Mouse (Mus musculus) midbrain, embryonic 11.5 days (tissue): ENCODE data around the gene Setd1a. TPM values are rescaled to one million over a fixed set of nuclear protein-coding genes. Genes with fewer than 3 reads are reported as not detected.
A peak's percentile ranks its signal among the peaks of the same experiment; 100 is the strongest.
"Not testable (repeated sequence)": the region's sequence is repeated elsewhere in the genome, so short reads cannot be mapped to it uniquely, and the experiment has no call there.

Source experiments
- ATAC-seq: fragments of 200-750 bp; cut with Nextera tagmentation; 2 replicates; pipeline ENCODE4 v1.8.0; 2017; ENCODE audit warnings: moderate TSS enrichment, moderate library complexity; ENCODE audit not compliant: low FRiP score
- DNase-seq: peaks from one replicate; pipeline ENCODE4 v3.0.0; 2015; ENCODE audit warnings: low spot score; ENCODE audit errors: missing footprints
- H3K27ac ChIP-seq: fragments of 300-500 bp; sonication (generic); 2 replicates; pipeline ENCODE4 v1.5.1; 2014; ENCODE audit warnings: low read depth, low read length
- H3K27me3 ChIP-seq: fragments of 300-500 bp; sonication (generic); 2 replicates; pipeline ENCODE4 v1.6.1; 2014; ENCODE audit warnings: mild to moderate bottlenecking, low read length, moderate library complexity, mixed read lengths; ENCODE audit not compliant: control insufficient read depth, insufficient read depth
- H3K36me3 ChIP-seq: fragments of 300-500 bp; sonication (generic); 2 replicates; pipeline ENCODE4 v1.6.1; 2014; ENCODE audit warnings: mild to moderate bottlenecking, low read length, moderate library complexity, mixed read lengths; ENCODE audit not compliant: control insufficient read depth, insufficient read depth
- H3K4me1 ChIP-seq: fragments of 300-500 bp; sonication (generic); 2 replicates; pipeline ENCODE4 v1.6.1; 2014; ENCODE audit warnings: low read length; ENCODE audit not compliant: control insufficient read depth, insufficient read depth
- H3K4me2 ChIP-seq: fragments of 300-500 bp; sonication (generic); 2 replicates; pipeline ENCODE4 v1.6.1; 2014; ENCODE audit warnings: mild to moderate bottlenecking, moderate library complexity
- H3K4me3 ChIP-seq: fragments of 300-500 bp; sonication (generic); 2 replicates; pipeline ENCODE4 v1.5.1; 2014; ENCODE audit warnings: low read depth, low read length
- H3K9ac ChIP-seq: fragments of 300-500 bp; sonication (generic); 2 replicates; pipeline ENCODE4 v1.6.1; 2014; ENCODE audit warnings: low read length
- H3K9me3 ChIP-seq: fragments of 300-500 bp; sonication (generic); 2 replicates; pipeline ENCODE4 v1.6.1; 2016; ENCODE audit warnings: low read length; ENCODE audit not compliant: control insufficient read depth
- WGBS: fragments of 180-500 bp; shearing (Covaris S2); extraction: QIAGEN DNeasy Blood & Tissue Kit; methylation state at CpG from one replicate; pipeline ENCODE4 v1.1.7; 2014; 5-methylcytosine and 5-hydroxymethylcytosine counted together
- polyA plus RNA-seq: library from polyadenylated mRNA; unstranded; fragments of >200 nt; fragmentation: Nextera tagmentation; extraction: Ambion mirVana; gene quantifications from 2 replicates; pipeline ENCODE4 v1.2.1, GENCODE M21; 2014

The Setd1a gene
- polyA plus RNA-seq, 1 experiment from 2014 or later, result 22.1 TPM

GRCm38 (mm10) chr7:127770039-127770905, 6.2 kb upstream of the Setd1a start:
- H3K4me2 ChIP-seq, result peak overlapping the region; percentile 80
- peaks cover 23% of the 10 kb centered on the region for H3K4me1 ChIP-seq
- peak; percentile 91 for DNase-seq
- peak overlapping the region; percentile 30; the same call in 1 of the 2 replicates for H3K27ac ChIP-seq
- no peaks in the 10 kb centered on the region for H3K9me3 ChIP-seq
- H3K4me3 ChIP-seq, result peak overlapping the region; percentile 42
- peak overlapping the region; percentile 82 for H3K9ac ChIP-seq
- H3K36me3 ChIP-seq, result peaks cover 10% of the 10 kb centered on the region
- ATAC-seq, result peak; percentile 20
- 9% methylated on average over 27 of the region's 27 CpGs for WGBS
- no peaks in the 10 kb centered on the region; the same call in 1 of the 2 replicates for H3K27me3 ChIP-seq

- Histone ChIP-seq H3K9me3 (no peaks in the 10 kb centered on the region), H3K27ac (no peak overlapping the region), H3K27me3 (no peaks in the 10 kb centered on the region; the same call in 1 of the 2 replicates), H3K4me2 (no peak overlapping the region), H3K9ac (no peak overlapping the region), H3K36me3 (peaks cover 10% of the 10 kb centered on the region), H3K4me3 (no peak overlapping the region), H3K4me1 (peaks cover 25% of the 10 kb centered on the region)
- WGBS, result 80% methylated on average over 5 of the region's 5 CpGs
- ATAC-seq, result no peak
- no peak for DNase-seq
Measured at GRCm38 (mm10) chr7:127771262-127771661, 5.2 kb upstream of the Setd1a start.

- Histone ChIP-seq H3K36me3 (peaks cover 8% of the 10 kb centered on the region), H3K27me3 (no peaks in the 10 kb centered on the region; the same call in 1 of the 2 replicates), H3K27ac (no peak overlapping the region), H3K4me3 (no peak overlapping the region), H3K4me1 (peaks cover 25% of the 10 kb centered on the region), H3K4me2 (no peak overlapping the region), H3K9ac (no peak overlapping the region), H3K9me3 (no peaks in the 10 kb centered on the region)
- DNase-seq, result no peak
- ATAC-seq, result no peak
- WGBS, result 91% methylated on average over 3 of the region's 3 CpGs
Measured at GRCm38 (mm10) chr7:127772080-127772479, 4.4 kb upstream of the Setd1a start.

GRCm38 (mm10) chr7:127772557-127772956, 3.9 kb upstream of the Setd1a start:
- H3K4me1 ChIP-seq, result peaks cover 25% of the 10 kb centered on the region
- no peaks in the 10 kb centered on the region; the same call in 1 of the 2 replicates for H3K27me3 ChIP-seq
- no peak overlapping the region for H3K4me2 ChIP-seq
- H3K9ac ChIP-seq, result no peak overlapping the region
- DNase-seq (no peak), ATAC-seq (no peak)
- no peak overlapping the region for H3K27ac ChIP-seq
- H3K36me3 ChIP-seq, result peaks cover 5% of the 10 kb centered on the region
- H3K9me3 ChIP-seq, result no peaks in the 10 kb centered on the region
- no peak overlapping the region for H3K4me3 ChIP-seq
- WGBS, result 80% methylated on average over 1 of the region's 1 CpGs

- no peaks in the 10 kb centered on the region for H3K9me3 ChIP-seq
- WGBS, result 45% methylated on average over 9 of the region's 9 CpGs
- H3K27me3 ChIP-seq, result no peaks in the 10 kb centered on the region; the same call in 1 of the 2 replicates
- H3K4me1 ChIP-seq, result peaks cover 28% of the 10 kb centered on the region
- no peak overlapping the region for H3K9ac ChIP-seq
- no peak for ATAC-seq
- H3K27ac ChIP-seq, result no peak overlapping the region
- DNase-seq, result no peak
- no peaks in the 10 kb centered on the region; the same call in 1 of the 2 replicates for H3K36me3 ChIP-seq
- H3K4me3 ChIP-seq, result no peak overlapping the region
- no peak overlapping the region for H3K4me2 ChIP-seq
Measured at GRCm38 (mm10) chr7:127773664-127774384, 2.6 kb upstream of the Setd1a start.

GRCm38 (mm10) chr7:127775837-127776236, 633 bp upstream of the Setd1a start:
- not testable (repeated sequence) for H3K36me3 ChIP-seq, H3K9me3 ChIP-seq, ATAC-seq, DNase-seq, H3K27me3 ChIP-seq
- Histone ChIP-seq H3K4me3 (peak overlapping the region; percentile 94), H3K4me1 (peaks cover 11% of the 10 kb centered on the region), H3K9ac (peak overlapping the region; percentile 94), H3K27ac (peak overlapping the region; percentile 93; the same call in 1 of the 2 replicates), H3K4me2 (peak overlapping the region; percentile 66)
- 82% methylated on average over 7 of the region's 7 CpGs for WGBS

- peak; percentile 98 for DNase-seq
- Histone ChIP-seq H3K9me3 (no peaks in the 10 kb centered on the region), H3K27me3 (no peaks in the 10 kb centered on the region), H3K4me2 (peak overlapping the region; percentile 84), H3K9ac (peak overlapping the region; percentile 94), H3K4me3 (peak overlapping the region; percentile 94), H3K27ac (peak overlapping the region; percentile 93), H3K36me3 (peaks cover 10% of the 10 kb centered on the region), H3K4me1 (peaks cover 11% of the 10 kb centered on the region)
- ATAC-seq, result peak; percentile 90
- WGBS, result under 1% methylated on average over 51 of the region's 70 CpGs
Measured at GRCm38 (mm10) chr7:127776878-127777473, 506 bp downstream of the Setd1a start.

- Histone ChIP-seq H3K4me2 (peak overlapping the region; percentile 84), H3K36me3 (peaks cover 11% of the 10 kb centered on the region), H3K27ac (peak overlapping the region; percentile 93), H3K4me1 (peaks cover 11% of the 10 kb centered on the region), H3K9me3 (no peaks in the 10 kb centered on the region), H3K9ac (peak overlapping the region; percentile 94), H3K4me3 (peak overlapping the region; percentile 94), H3K27me3 (no peaks in the 10 kb centered on the region)
- 4% methylated on average over 51 of the region's 66 CpGs for WGBS
- ATAC-seq (peak; percentile 57), DNase-seq (peak; percentile 94)
Measured at GRCm38 (mm10) chr7:127777474-127778266, 1.2 kb downstream of the Setd1a start.
